Mouse (Mus musculus) R1 (cell line): ENCODE measurements around the gene Igf2bp2.
A peak's percentile ranks its signal among the peaks of the same experiment; 100 is the strongest.

ENCODE experiments used
- DNase-seq: peaks from one replicate; pipeline ENCODE4 v3.0.0-alpha.2; 2018; ENCODE audit warnings: low read depth, low spot score

Igf2bp2 gene

DNA sequence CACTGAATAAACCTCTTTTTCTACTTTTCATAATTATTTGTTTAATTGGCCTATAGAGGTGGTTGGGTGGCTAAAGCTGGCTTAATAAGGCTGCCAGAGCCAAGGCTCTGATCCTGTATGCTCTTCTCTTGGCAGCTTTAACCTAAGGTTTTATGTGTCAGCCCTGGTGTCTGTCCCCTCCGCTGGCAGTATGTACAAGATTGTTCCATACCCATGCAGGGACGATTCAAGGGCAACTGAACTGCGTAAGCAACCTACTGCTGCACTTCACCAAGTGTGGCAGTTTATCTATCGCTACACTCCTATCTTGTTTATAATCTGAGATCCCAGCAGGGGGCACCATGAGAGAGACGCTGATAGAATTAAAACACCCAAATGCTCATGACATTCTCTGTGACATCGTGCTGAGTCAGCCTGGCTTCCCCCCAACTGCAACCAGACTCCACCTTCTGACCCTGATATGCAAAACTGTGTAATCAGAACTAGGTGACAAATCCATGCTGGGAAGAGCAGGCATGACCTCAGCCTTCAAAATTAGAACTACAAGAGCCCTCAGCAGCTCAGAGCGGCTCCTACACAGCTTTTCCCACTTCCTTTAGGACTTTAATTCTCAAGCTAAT lies 55.1 kb downstream of the Igf2bp2 start:
- DNase-seq, result peak; percentile 75

DNA sequence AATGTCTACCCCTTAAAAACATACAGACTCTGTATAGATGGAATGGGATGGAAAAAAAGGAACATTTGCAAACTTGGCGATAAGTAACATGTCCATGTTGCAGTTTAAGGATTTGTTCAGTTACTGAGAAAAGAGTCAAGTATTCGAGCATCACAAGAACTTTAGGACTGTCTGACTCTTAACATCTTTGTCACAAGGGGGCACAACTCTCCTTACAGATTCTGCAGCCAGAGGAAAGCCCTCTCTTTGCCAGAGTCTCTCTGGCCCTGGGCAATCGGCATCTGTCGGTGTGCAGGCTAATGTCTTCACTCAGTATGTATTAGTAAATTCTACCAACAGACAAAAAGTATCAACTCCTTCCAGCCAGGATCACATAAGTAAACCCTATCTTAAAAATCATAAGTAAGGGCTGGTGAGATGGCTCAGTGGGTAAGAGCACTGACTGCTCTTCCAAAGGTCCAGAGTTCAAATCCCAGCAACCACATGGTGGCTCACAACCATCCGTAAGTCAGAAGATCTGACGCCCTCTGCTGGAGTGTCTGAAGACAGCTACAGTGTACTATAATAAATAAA lies 57.0 kb downstream of the Igf2bp2 start:
- peak; percentile 42 for DNase-seq

DNA sequence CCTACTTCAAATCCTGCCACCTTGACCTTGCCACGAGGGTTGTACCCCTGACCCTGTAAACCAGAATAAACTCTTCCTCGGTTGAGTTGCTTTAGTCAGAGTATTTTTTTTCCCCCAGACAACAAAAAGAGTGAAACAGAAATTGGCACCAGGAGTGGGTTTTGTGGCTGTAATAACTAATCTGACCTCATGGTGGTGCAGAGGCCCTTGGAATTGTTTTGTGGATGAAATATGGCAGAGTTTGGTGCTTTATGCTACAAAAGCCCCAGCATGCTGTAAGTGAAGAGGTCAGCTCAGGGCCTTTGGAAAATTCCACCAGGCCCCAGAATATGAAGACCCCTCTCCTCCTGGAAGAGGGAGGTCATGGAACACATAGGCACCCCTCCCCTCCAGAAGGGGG lies 63.0 kb downstream of the Igf2bp2 start:
- DNase-seq, result peak; percentile 45

DNA sequence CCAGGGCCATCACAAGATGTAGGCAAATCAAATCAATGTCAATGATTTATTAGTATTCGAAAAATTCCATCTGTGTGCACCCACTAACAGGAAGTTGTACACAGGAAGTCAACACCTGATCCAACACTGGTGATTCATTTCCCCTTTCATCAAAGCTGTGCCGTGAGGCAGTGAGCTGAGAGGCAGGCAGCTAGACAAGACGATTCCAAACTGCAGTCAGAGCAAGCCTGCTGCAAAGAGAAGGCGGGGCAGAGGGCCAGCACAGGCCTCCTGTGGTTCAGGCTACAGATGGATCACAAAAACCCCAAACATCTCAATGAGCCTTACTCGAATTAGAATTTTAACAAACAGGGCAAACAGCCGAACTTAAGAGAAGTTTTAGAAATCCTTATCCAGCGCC lies 65.4 kb downstream of the Igf2bp2 start:
- peak; percentile 85 for DNase-seq

DNA sequence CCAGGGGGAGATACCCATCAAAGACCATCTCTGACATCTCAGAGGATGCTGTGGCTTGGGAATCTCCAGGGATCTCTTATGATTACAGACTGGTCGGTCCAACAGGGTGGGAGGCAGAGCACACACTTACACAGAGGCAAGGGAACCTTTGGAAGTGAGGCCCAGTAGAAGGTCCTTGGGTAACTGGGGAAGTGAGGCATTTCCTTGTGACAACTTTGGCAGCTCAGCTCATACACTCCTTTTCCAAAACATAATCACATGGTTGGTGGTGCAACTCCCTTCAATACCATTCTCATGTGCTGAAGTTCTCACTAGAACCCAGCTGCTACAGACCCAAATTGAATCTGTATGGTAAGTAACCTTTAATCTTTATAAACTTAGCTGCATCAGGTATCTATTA lies 67.3 kb downstream of the Igf2bp2 start:
- no peak for DNase-seq

DNA sequence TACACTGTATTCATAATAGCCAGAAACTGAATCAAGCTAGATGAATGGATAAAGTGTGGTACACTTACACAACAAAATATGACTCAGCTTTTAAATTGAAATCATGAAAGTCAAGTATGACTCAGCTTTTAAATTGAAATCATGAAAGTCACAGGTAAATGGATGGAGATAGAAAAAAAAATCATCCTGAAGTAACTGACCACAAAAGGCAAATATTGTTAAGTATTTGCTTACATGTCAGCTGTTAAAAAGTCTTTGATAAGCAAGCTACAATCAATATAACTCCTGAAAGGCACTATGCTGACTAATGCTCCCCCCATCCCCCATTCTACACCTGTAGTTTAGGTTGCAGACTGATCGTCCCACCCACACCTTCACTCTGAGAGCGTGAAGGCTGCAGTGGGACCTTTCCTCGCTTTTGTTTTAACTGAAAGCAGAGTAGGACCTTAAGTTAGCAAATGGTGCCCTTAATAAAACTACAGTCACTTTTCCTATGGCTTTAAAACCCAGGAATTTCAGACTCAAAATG lies 71.8 kb downstream of the Igf2bp2 start:
- no peak for DNase-seq

DNA sequence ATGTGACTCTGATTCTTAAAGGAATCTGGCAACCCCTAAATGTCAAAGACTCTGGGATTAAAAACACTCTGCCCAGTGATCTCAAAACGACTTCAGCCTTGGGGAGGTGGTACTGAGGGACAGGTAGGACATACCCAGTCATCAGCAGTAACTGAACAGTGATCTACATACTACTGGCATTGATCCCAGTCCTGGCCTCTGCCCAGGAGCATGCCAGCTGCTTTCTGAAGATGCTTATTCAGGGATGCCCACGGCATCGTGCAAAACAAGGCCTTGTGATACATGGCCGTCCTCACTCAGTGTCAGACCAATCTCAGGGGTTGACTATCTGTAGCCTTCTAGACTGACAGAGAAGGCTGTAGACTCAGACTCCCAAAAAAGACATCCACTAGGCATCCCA lies 77.7 kb downstream of the Igf2bp2 start:
- DNase-seq, result no peak

DNA sequence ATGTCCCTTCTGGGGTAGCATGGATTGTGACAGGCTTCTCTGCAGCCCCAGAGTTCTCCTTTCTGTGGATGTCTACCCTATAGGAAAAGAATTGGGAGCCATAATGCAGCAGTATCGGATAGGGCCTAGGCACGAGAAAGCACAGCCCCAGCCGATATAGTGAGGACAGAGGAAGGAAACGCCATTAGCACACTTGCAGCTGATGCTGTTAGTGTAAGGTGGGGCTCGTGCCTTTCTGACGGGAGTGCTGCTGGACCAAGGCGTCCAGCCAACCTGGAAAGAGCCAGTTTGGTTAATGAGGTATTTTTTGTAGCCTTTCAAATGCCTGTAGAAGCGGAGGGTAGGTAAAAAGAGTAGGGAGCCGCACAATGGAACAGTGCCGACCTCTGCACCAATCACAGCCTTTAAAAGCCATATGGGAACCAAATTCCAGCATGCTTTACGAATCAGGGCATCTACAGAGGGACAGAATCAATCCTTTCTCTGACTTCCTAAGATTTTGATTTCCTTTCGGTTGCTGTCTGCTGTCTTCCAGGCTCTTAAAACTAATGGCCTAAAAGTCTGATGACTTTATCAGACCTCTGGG lies 82.9 kb downstream of the Igf2bp2 start:
- no peak for DNase-seq

DNA sequence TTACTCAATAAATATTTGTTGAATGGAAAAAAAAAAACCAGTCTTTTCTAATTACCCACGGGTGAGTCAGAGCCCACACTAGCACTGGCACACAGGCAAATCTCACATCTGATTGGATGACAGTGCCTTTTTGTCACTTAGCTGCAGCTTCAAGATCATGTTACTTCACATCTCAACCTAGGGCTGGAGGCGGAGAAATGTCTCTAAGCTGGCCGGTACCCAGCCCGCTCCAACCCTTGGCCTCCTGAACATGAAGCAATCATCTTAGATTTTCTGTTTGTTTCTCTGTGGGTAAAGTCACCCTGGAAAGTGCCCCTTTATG lies 86.5 kb downstream of the Igf2bp2 start:
- no peak for DNase-seq

DNA sequence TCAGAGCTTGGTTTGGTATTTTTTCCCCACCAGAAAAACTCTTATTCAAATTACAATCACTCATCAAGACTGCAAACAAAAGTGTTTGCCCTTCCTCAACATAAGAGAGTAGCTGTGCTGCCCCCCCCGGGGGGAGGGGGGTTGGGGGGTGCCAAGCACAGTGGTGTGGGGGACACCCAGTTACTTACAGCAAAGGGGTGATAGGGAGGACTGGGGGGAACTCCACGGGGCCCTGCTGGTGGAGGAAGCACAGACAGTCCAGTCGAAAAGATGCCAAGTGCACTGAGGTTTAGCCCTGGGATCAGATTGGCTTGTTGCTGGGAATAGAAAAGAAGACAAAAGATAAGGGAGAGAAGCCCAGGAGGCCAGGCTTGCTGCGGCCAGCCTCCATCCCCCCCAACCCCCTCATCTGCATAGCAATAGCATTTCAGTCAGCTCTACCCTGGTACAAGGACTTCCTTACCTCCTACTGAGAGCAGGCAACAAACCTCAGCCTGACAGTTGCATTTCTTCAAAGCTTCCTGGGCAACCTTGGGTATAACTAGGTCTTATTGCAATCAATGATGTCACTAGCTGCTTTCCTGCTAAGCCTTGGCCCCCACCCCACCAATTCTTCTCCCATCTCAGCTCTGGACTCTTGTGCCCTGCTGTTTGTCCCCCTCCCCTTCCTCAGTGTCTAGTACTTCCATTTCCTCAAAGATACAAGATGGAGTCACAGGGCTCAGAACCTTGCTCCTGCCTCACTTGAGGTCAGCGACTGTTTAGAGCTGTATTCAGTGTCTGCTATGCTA lies 87.1 kb downstream of the Igf2bp2 start:
- peak; percentile 92 for DNase-seq

DNA sequence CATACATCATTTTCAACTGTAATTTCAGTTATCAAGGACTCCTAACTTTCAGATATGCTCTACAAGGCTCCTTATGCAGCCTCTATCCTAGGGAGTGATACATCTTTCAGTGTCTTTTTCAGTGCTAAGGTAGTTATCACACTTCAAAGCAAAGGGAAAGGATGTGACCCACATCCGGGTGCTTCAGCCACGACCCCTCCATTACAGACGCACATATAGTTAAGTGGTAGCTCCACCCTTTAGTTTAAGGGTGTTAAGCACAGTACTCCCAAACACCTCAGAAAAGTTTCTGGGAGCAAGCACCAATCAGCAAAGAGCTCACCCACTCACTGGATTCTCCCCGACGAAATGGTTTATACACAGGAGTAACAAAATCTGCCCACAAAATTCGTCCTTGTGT lies 88.0 kb downstream of the Igf2bp2 start:
- DNase-seq, result no peak

DNA sequence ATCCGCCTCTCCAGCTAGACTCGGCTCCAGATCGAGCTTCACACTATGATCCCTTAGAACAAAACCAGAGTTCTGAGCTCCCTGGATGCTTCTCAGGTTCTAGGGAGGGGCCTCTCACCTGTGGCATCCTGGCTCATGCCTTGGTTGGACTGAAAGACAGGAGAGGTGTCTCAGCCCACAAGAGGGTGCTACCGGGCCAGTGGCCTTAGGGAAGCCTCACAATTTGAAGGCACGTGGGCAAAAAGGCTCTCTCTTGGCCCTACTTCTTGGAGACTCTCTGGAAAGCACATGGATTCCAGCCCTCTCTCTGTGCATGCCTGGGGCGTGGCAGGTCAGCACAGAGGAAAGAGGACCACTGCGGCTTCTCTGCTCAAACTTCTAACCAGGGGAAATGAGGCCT lies 91.7 kb downstream of the Igf2bp2 start:
- DNase-seq, result peak; percentile 71

DNA sequence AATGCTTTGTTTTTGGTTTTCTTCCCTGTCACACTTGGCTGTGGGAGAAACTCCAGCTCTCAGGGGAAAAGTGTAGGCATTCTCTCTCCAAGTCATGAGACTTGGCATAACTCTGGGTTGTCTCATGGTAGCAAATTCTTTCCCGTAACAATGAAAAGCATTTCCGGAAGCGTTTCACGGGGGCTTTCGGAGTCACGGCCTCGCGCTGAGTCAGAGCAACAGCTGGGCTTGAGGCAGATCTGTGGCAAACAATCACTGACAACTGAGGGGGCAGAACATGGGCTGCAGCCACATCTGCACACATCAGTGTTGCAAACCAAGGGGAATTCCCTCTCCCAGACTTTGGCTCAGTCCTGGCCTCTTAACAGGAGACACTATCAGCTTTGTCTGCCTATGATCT lies 95.7 kb downstream of the Igf2bp2 start:
- peak; percentile 71 for DNase-seq

DNA sequence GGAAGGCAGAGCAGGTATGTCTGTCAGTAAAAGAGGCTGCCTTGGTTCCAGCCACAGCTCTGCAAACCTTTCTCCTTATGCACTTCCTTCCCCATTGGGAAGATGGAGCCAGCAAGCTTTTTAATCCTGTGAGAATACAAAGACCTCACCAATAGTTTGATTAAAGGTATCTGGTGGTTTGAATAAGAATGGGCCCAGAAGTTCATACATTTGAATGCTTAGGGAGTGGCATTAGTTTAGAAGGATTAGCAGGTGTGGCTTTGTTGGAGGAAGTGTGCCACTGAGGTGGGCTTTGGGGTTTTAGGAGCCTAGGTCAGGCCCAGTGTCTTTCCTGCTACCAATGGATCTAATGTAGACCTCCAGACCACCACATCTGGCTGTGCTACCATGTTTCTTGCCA lies 97.6 kb downstream of the Igf2bp2 start:
- peak; percentile 88 for DNase-seq

DNA sequence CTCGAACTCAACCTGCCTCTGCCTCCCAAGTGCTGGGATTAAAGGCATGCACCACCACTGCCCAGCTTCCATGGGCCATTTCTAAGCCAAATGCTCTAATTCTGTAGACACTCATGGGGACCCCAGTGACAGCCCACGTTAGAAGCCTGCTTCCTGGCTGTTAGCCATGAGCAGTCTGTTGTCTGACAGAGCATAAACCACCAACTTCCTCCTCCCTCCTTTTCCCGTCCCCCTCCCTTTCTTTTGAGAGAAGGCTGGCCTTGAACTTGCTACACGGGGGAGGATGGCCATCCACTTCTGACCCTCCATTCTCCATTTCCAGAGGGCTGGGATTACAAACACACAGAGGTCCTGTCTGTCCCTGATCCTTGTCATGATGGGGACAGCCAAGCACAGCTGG lies 100.8 kb downstream of the Igf2bp2 start:
- DNase-seq, result no peak

DNA sequence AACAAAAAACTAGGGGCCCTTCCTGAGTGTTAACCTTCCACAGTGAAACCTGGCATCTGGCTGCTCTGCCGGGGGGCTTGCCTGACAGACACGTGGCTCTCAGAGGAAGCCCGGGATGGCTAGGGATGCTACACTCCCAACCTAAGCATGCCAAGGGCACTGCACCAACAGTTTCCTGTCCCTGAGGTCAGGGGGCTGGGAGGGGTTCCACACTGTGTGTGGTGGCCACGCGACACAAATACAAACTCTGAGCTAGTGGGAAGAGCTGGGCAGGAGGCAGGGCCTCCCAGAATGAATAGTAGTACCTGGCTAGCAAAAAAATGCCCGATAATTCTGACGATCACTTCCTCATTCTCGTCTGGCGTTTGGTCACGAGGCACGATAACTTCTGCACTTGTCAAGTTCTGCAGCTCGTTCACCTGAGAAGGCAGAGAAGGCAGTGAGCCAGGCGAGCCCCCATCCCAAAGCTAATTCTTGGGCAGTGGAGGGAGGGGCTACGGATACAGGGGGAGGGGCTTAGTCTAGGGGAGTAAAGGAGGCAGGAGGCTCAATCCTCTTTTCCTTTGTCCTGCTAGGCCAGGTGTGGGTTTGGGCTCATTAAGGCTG lies 101.4 kb downstream of the Igf2bp2 start:
- DNase-seq, result peak; percentile 56

DNA sequence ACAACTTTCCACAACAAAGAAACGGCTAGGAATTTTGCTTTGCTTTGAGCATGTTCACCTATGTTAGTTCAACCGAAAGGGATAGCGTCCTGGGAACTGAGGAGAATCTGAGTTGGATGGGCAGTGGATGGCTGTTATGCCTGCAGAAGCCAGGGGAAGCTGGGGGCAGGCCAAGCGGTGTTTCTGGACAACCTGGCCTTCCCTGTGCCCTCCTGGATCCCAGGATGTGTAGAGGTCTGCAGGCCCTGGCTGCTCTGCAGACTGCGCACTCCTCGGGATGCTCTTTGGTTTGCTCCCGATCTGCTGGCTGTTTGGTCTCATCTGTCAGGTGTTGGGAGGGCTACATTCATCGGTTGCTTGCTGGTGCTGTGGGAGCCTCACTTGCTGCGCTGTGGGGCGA lies 102.7 kb downstream of the Igf2bp2 start:
- DNase-seq, result no peak

DNA sequence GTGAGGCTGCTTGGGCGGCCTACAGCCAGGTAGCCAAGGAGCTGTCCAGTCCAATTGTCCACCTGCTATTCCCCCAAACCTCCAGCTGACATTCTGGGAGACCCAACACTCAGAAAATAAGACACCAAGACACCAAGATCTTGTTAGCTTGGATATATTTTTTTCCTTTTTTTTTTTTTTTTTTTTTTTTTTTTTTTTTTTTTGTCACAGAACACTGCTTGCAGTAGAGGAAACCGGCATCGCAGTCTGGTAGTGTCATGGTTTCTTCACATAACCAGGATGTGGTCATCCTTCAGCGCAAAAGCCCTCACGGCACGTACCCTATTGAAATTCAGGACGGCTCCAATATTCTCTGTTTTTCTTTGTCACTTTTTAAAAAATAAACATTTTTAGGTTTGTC lies 104.2 kb downstream of the Igf2bp2 start:
- DNase-seq, result no peak

DNA sequence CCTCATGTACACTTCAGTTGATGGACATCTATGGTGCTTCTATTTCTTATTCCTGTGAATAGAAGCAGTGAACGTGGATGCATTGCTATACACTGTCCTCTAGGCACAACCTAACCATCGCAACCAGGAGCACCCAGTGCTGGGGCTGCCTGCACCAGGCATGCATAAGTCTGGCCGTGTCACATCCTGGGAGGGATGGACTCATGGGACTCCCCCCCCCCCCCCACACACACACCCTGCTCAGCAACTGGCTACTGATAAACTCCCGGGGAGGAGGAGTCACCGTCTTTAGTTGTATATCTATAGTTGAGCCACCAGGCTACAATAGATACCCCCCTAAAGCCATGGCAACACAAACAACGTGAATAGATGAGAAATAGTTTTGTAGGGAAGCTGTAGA lies 105.6 kb downstream of the Igf2bp2 start:
- DNase-seq, result no peak

DNA sequence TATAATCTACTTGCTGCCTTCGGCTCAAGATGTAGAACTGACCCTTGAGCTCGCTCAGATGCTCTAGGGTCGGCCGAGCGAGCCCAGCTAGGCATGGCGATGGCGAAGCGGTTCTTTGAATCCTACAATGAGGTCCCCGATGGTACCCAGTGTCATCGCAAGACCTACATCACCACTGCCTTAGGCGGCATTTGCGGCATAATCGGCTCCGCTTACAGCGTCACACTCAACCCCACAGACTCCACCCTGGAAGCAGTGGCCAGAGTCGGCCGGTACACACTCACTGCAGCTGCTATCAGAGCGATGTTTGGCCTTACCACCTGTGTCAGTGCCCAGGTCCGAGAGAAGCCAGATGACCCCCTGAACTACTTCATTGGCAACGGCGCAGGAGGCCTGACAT lies 109.7 kb downstream of the Igf2bp2 start:
- DNase-seq, result peak; percentile 31

DNA sequence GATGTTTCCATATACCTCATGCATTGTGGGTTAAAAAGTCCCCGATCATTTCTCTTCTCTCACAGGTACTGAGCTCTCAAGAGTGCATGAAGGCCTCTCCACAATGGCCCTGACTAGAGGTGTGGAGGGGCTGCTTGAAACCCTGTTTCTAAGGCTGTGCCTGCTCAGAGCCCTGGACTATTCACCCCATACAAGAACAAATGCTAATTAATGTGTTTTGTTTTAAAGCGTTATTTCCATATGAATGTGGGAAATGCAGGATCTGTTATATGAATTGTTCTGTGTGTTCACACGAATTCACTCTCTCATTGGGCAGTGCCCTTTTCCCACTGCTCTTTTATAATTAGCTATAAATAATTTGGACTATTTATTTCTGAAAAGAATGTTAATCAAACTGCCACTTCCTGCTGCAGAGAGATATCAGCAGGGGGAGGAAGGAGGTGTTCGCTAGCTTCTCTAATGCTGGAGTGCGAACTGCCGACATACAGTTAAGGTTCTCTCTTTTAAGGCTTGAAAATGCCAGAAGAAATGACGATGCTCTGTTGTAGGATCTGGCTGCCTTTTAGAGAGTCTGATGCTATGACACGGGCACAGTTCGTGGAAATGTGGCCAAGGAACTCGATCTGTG lies 116.2 kb downstream of the Igf2bp2 start:
- DNase-seq, result no peak

DNA sequence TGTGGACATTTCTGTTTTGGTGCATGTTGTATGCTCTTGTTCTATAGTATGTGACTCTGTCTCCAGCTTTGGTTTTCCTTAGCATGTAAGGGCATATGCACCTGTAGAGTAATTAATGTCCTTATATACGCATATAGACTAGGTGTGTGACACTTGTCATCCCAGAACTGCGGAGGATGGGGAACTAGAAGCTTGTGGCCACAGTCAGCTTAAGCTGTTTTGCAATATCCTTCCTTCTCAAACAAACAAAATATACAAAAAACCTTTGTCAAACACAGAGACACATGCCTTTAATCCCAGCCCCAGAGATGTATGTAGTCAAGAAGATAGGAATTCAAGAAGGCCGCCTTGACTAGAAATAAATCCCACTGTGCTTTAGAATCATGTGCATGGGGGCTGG lies 117.2 kb downstream of the Igf2bp2 start:
- no peak for DNase-seq
